22 mouse cellular contexts compared by ENCODE assay signal in the genomic region with DNA sequence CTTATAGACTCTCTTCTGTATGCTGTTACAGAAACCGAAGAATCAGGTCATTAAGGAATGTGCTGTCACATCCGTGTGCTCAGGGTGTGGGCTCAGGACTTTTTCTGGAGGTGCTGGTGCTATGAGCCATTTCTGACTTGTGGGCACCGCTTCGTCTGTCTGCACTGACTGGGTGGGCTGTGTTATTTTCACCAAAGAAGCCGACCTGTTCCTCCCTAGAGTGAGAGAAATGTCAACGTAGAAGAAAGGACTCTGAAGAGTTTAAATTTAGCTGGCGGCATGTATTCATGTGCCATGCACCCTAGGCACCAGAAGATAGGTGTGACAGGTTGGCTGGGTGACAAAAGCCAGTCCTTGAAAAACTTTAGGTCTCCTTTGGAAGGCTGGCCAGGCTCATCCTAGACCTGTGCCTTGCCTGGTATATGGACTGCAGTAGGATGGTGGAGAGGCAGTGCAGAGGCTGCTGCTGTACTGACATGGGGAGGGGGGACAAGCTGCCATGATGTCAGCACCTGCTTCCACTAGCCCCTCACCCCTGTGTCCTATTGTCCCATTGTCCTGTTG.
A peak's percentile ranks its signal among the peaks of the same experiment; 100 is the strongest.
DNase-seq lines count a peak whose midpoint lies in the region; ATAC-seq lines count a peak whose summit lies in the region.
"Had no signal": no experiment of that assay in that cellular context is flagged by ENCODE, and none has a peak within 500 bp of the region (broad histone marks: within the 10 kb centered on the region; RNA-seq: fewer than 3 reads in every experiment).

No protein-coding gene starts in this region.

- peaks cover 34% of the 10 kb centered on the region for H3K4me1 ChIP-seq in midbrain, embryonic 10.5 days
- H3K4me1 ChIP-seq in midbrain, embryonic 14.5 days (ENCODE audit: control insufficient read depth, insufficient read depth, low read length) = peaks cover 9% of the 10 kb centered on the region; the same call in 1 of the 2 replicates
- peaks cover 32 to 50% of the 10 kb centered on the region in 2 experiments for H3K4me1 ChIP-seq in heart, embryonic 14.5 days (ENCODE audit: control insufficient read depth in 2 of 2, insufficient read depth in 2 of 2, low read length in 2 of 2)
- peaks cover 6% of the 10 kb centered on the region for H3K4me1 ChIP-seq in forebrain, embryonic 16.5 days (replicated peaks; ENCODE audit: control insufficient read depth, insufficient read depth, low read length)

- H3K27ac ChIP-seq in midbrain, embryonic 10.5 days (replicated peaks) = 0 out of 2 replicates have a peak overlapping the region, but pooled peaks have one; percentile 4
- H3K27ac ChIP-seq in midbrain, embryonic 14.5 days (replicated peaks; ENCODE audit: low read depth, low read length) = no peak overlapping the region
- H3K27ac ChIP-seq in heart, embryonic 14.5 days (replicated peaks in 1 of 2; ENCODE audit: control insufficient read depth in 1 of 2, insufficient read depth in 1 of 2, low read depth in 2 of 2, low read length in 2 of 2) = peak overlapping the region; percentile 84 to 88
- H3K27ac ChIP-seq in forebrain, embryonic 16.5 days (ENCODE audit: low read length) = no peak overlapping the region
- H3K27ac ChIP-seq: forebrain, embryonic 12.5 days; hindbrain, embryonic 12.5 days; kidney, embryonic 15.5 days; limb, embryonic 15.5 days; liver, embryonic 14.5 days had no signal

- H3K36me3 ChIP-seq in midbrain, embryonic 10.5 days = 0 out of 2 replicates have a peak, but pooled peaks cover 4% of the 10 kb centered on the region
- H3K36me3 ChIP-seq in midbrain, embryonic 14.5 days (ENCODE audit: control insufficient read depth, insufficient read depth, low read length) = no peaks in the 10 kb centered on the region
- no peaks in the 10 kb centered on the region for H3K36me3 ChIP-seq in heart, embryonic 14.5 days (ENCODE audit: control insufficient read depth, insufficient read depth, low read length)
- H3K36me3 ChIP-seq in forebrain, embryonic 16.5 days (ENCODE audit: control insufficient read depth, insufficient read depth) = no peaks in the 10 kb centered on the region; the same call in 1 of the 2 replicates
- H3K36me3 ChIP-seq: forebrain, embryonic 12.5 days; hindbrain, embryonic 12.5 days; kidney, embryonic 15.5 days; limb, embryonic 15.5 days had no signal

- no peak overlapping the region for H3K4me3 ChIP-seq in midbrain, embryonic 10.5 days
- no peak overlapping the region for H3K4me3 ChIP-seq in midbrain, embryonic 14.5 days (replicated peaks; ENCODE audit: low read depth, low read length)
- no peak overlapping the region for H3K4me3 ChIP-seq in heart, embryonic 14.5 days (ENCODE audit: control insufficient read depth in 1 of 2, insufficient read depth in 1 of 2, low read depth in 1 of 2, low read length in 2 of 2)
- H3K4me3 ChIP-seq in forebrain, embryonic 16.5 days (replicated peaks; ENCODE audit: low read length) = no peak overlapping the region
- H3K4me3 ChIP-seq: forebrain, embryonic 12.5 days; hindbrain, embryonic 12.5 days; kidney, embryonic 15.5 days; limb, embryonic 15.5 days had no signal

- H3K27me3 ChIP-seq in midbrain, embryonic 10.5 days (ENCODE audit: low read depth, poor library complexity, severe bottlenecking) = peaks cover 6% of the 10 kb centered on the region; the same call in 1 of the 2 replicates
- no peaks in the 10 kb centered on the region for H3K27me3 ChIP-seq in midbrain, embryonic 14.5 days (ENCODE audit: control insufficient read depth, insufficient read depth, low read length)
- H3K27me3 ChIP-seq in heart, embryonic 14.5 days (ENCODE audit: control insufficient read depth, insufficient read depth, low read length) = no peaks in the 10 kb centered on the region
- no peaks in the 10 kb centered on the region for H3K27me3 ChIP-seq in forebrain, embryonic 16.5 days (replicated peaks; ENCODE audit: control insufficient read depth, insufficient read depth, low read length)
- H3K27me3 ChIP-seq: hindbrain, embryonic 12.5 days; kidney, embryonic 15.5 days; limb, embryonic 15.5 days had no signal

- H3K9ac ChIP-seq in midbrain, embryonic 14.5 days (replicated peaks; ENCODE audit: low read length) = no peak overlapping the region
- no peak overlapping the region for H3K9ac ChIP-seq in heart, embryonic 14.5 days (ENCODE audit: low read length)
- H3K9ac ChIP-seq in forebrain, embryonic 16.5 days (replicated peaks; ENCODE audit: low read depth, low read length) = no peak overlapping the region
- H3K9ac ChIP-seq: forebrain, embryonic 12.5 days; hindbrain, embryonic 12.5 days; kidney, embryonic 15.5 days; limb, embryonic 15.5 days; liver, embryonic 14.5 days; lung, embryonic 14.5 days had no signal

- ATAC-seq in midbrain, embryonic 14.5 days (ENCODE audit: low FRiP score, low TSS enrichment) = no peak
- peak; percentile 58 for ATAC-seq in heart, embryonic 14.5 days (ENCODE audit: insufficient number of reproducible peaks, insufficient read depth, low FRiP score, low read depth)
- ATAC-seq in forebrain, embryonic 16.5 days = no peak

- 88% methylated on average over 7 of the region's 7 CpGs for WGBS in midbrain, embryonic 10.5 days
- 90% methylated on average over 7 of the region's 7 CpGs for WGBS in midbrain, embryonic 14.5 days
- 28% methylated on average over 7 of the region's 7 CpGs for WGBS in heart, embryonic 14.5 days
- 85% methylated on average over 7 of the region's 7 CpGs for WGBS in forebrain, embryonic 16.5 days

- H3K9me3 ChIP-seq in midbrain, embryonic 10.5 days (replicated peaks) = no peaks in the 10 kb centered on the region
- H3K9me3 ChIP-seq in midbrain, embryonic 14.5 days (ENCODE audit: control insufficient read depth, low read length) = no peaks in the 10 kb centered on the region
- H3K9me3 ChIP-seq in heart, embryonic 14.5 days (ENCODE audit: control insufficient read depth, low read length) = no peaks in the 10 kb centered on the region
- no peaks in the 10 kb centered on the region for H3K9me3 ChIP-seq in forebrain, embryonic 16.5 days (ENCODE audit: control insufficient read depth, low read length)
- H3K9me3 ChIP-seq: forebrain, embryonic 12.5 days; hindbrain, embryonic 12.5 days; kidney, embryonic 15.5 days; limb, embryonic 15.5 days had no signal

- H3K4me2 ChIP-seq in midbrain, embryonic 14.5 days (ENCODE audit: low read length) = no peak overlapping the region
- H3K4me2 ChIP-seq in heart, embryonic 14.5 days (ENCODE audit: low read length) = peak overlapping the region; percentile 42; the same call in 1 of the 2 replicates
- no peak overlapping the region for H3K4me2 ChIP-seq in forebrain, embryonic 16.5 days (ENCODE audit: low read length)
- H3K4me2 ChIP-seq: forebrain, embryonic 12.5 days; hindbrain, embryonic 12.5 days; kidney, embryonic 15.5 days; limb, embryonic 15.5 days; lung, embryonic 14.5 days; midbrain, embryonic 11.5 days had no signal

- peak; percentile 23 to 31 for DNase-seq in adrenal gland, postnatal 36 days
- DNase-seq in adrenal gland, postnatal 25 days = no peak
- DNase-seq in midbrain, embryonic 10.5 days (ENCODE audit: low spot score) = no peak
- no peak for DNase-seq in midbrain, embryonic 14.5 days
- DNase-seq in heart, postnatal 4 days = peak; percentile 64
- no peak for DNase-seq in retina, embryonic 14.5 days (ENCODE audit: low spot score)
- DNase-seq: cerebellum, adult 11-12 months; cerebellum, postnatal 10 days; kidney, adult 11 months; kidney, postnatal 4 days; lung, embryonic 14.5 days; lung, postnatal 4 days; thymus, adult 2 months; thymus, postnatal 4 days had no signal

Comparison
In these comparisons a context has a peak if more than half of its experiments do, and no peak if none do; other contexts are left out.
1. DNase-seq: peak in adrenal gland, postnatal 36 days (2 of 2) and heart, postnatal 4 days (single experiment); none in adrenal gland, postnatal 25 days (single experiment), midbrain, embryonic 10.5 days (single experiment), midbrain, embryonic 14.5 days (single experiment) and retina, embryonic 14.5 days (single experiment).
2. H3K27ac ChIP-seq: peak in midbrain, embryonic 10.5 days (single experiment) and heart, embryonic 14.5 days (2 of 2); none in midbrain, embryonic 14.5 days (single experiment) and forebrain, embryonic 16.5 days (single experiment).